Mouse (Mus musculus) c-Kit-negative CD71-positive TER-119-positive erythroid progenitor cells, embryonic 14.5 days (primary cell): Measurements from ENCODE around the gene Ankrd44.

Source experiments
- DNase-seq: peaks from one replicate; pipeline ENCODE4 v3.0.0-alpha.2; 2013; ENCODE audit warnings: low read depth, low spot score

Gene Ankrd44

GRCm38 (mm10) chr1:54850077-54850476 is 76.1 kb downstream of the Ankrd44 start:
- no peak for DNase-seq

GRCm38 (mm10) chr1:54847238-54847637 is 78.9 kb downstream of the Ankrd44 start:
- DNase-seq, result no peak

GRCm38 (mm10) chr1:54846346-54847000 is 79.7 kb downstream of the Ankrd44 start:
- no peak for DNase-seq

- DNase-seq, result no peak
Observed at GRCm38 (mm10) chr1:54844361-54844760, 81.8 kb downstream of the Ankrd44 start.

GRCm38 (mm10) chr1:54842765-54843461 is 83.3 kb downstream of the Ankrd44 start:
- DNase-seq, result no peak

GRCm38 (mm10) chr1:54841788-54842187 is 84.4 kb downstream of the Ankrd44 start:
- DNase-seq, result no peak

- DNase-seq, result no peak
Observed at GRCm38 (mm10) chr1:54840040-54840439, 86.1 kb downstream of the Ankrd44 start.

- DNase-seq, result no peak
Observed at GRCm38 (mm10) chr1:54838486-54838805, 87.7 kb downstream of the Ankrd44 start.

GRCm38 (mm10) chr1:54837721-54838485 is 88.3 kb downstream of the Ankrd44 start:
- DNase-seq, result no peak

- DNase-seq, result no peak
Observed at GRCm38 (mm10) chr1:54835661-54836205, 90.5 kb downstream of the Ankrd44 start.

GRCm38 (mm10) chr1:54833221-54833620 is 93.0 kb downstream of the Ankrd44 start:
- DNase-seq, result no peak

- DNase-seq, result peak; percentile 19
Observed at GRCm38 (mm10) chr1:54832765-54833164, 93.4 kb downstream of the Ankrd44 start.

- no peak for DNase-seq
Observed at GRCm38 (mm10) chr1:54830223-54830622, 96.0 kb downstream of the Ankrd44 start.

GRCm38 (mm10) chr1:54829681-54830213 is 96.4 kb downstream of the Ankrd44 start:
- DNase-seq, result no peak

GRCm38 (mm10) chr1:54827827-54828226 is 98.4 kb downstream of the Ankrd44 start:
- DNase-seq, result no peak

- no peak for DNase-seq
Observed at GRCm38 (mm10) chr1:54827351-54827750, 98.8 kb downstream of the Ankrd44 start.

- no peak for DNase-seq
Observed at GRCm38 (mm10) chr1:54826426-54826986, 99.7 kb downstream of the Ankrd44 start.

- no peak for DNase-seq
Observed at GRCm38 (mm10) chr1:54825718-54826425, 100.3 kb downstream of the Ankrd44 start.

- no peak for DNase-seq
Observed at GRCm38 (mm10) chr1:54824106-54824808, 101.9 kb downstream of the Ankrd44 start.

- no peak for DNase-seq
Observed at GRCm38 (mm10) chr1:54821797-54822196, 104.4 kb downstream of the Ankrd44 start.
